Mouse (Mus musculus) ovary, postnatal 14 days (tissue): Measurements from ENCODE around the gene Anapc15-ps.

ENCODE experiments used
- DNase-seq: peaks from one replicate; pipeline ENCODE4 v3.0.0; 2022; ENCODE audit warnings: low spot score

The Anapc15-ps gene

GRCm38 (mm10) chr10:95667371-95668030 lies 5.8 kb downstream of the Anapc15-ps start:
- DNase-seq, result no peak

GRCm38 (mm10) chr10:95666791-95667190 lies 6.5 kb downstream of the Anapc15-ps start:
- no peak for DNase-seq

GRCm38 (mm10) chr10:95665426-95665990 lies 7.7 kb downstream of the Anapc15-ps start:
- DNase-seq, result no peak

- DNase-seq, result no peak
These were observed 8.6 kb downstream of the Anapc15-ps start for GRCm38 (mm10) chr10:95664613-95665012.

GRCm38 (mm10) chr10:95660356-95660755 lies 12.9 kb downstream of the Anapc15-ps start:
- DNase-seq, result no peak

GRCm38 (mm10) chr10:95659471-95660150 lies 13.6 kb downstream of the Anapc15-ps start:
- DNase-seq, result no peak

- DNase-seq, result no peak
These were observed 14.4 kb downstream of the Anapc15-ps start for GRCm38 (mm10) chr10:95658836-95659343.

GRCm38 (mm10) chr10:95656236-95657225 lies 16.7 kb downstream of the Anapc15-ps start:
- no peak for DNase-seq

GRCm38 (mm10) chr10:95652131-95652530 lies 21.1 kb downstream of the Anapc15-ps start:
- DNase-seq, result no peak

- DNase-seq, result no peak
These were observed 24.8 kb downstream of the Anapc15-ps start for GRCm38 (mm10) chr10:95648326-95648888.

- no peak for DNase-seq
These were observed 26.1 kb downstream of the Anapc15-ps start for GRCm38 (mm10) chr10:95647128-95647527.

- DNase-seq, result no peak
These were observed 26.7 kb downstream of the Anapc15-ps start for GRCm38 (mm10) chr10:95646576-95646975.

- DNase-seq, result no peak
These were observed 29.4 kb downstream of the Anapc15-ps start for GRCm38 (mm10) chr10:95643696-95644360.

GRCm38 (mm10) chr10:95643042-95643441 lies 30.2 kb downstream of the Anapc15-ps start:
- no peak for DNase-seq

GRCm38 (mm10) chr10:95641335-95641734 lies 31.9 kb downstream of the Anapc15-ps start:
- DNase-seq, result no peak

- DNase-seq, result no peak
These were observed 33.8 kb downstream of the Anapc15-ps start for GRCm38 (mm10) chr10:95639429-95639828.

- DNase-seq, result no peak
These were observed 38.5 kb downstream of the Anapc15-ps start for GRCm38 (mm10) chr10:95634751-95635150.

- no peak for DNase-seq
These were observed 39.0 kb downstream of the Anapc15-ps start for GRCm38 (mm10) chr10:95634261-95634660.

GRCm38 (mm10) chr10:95631568-95631967 lies 41.7 kb downstream of the Anapc15-ps start:
- DNase-seq, result no peak

GRCm38 (mm10) chr10:95630726-95631345 lies 42.4 kb downstream of the Anapc15-ps start:
- DNase-seq, result no peak
